Mouse (Mus musculus) CH12.LX (cell line): ENCODE data around the gene Rab8a. TPM values are rescaled to one million over a fixed set of nuclear protein-coding genes. Genes with fewer than 3 reads are reported as not detected.

Source experiments
- DNase-seq: peaks from one replicate; pipeline ENCODE4 v3.0.0-alpha.2; 2013; ENCODE audit errors: extremely low read depth
- H3K27ac ChIP-seq: 2 replicates; pipeline ENCODE4 v1.5.1; 2012; ENCODE audit warnings: low read depth, mild to moderate bottlenecking, control low read depth, moderate library complexity; ENCODE audit not compliant: insufficient read depth
- H3K27me3 ChIP-seq: replicated peaks from 2 replicates; pipeline ENCODE3; 2012; ENCODE audit warnings: inconsistent platforms
- H3K36me3 ChIP-seq, 2 experiments: replicated peaks in 1 of 2; 2 replicates each; pipeline versions ENCODE3 to v1.6.1; 2012; ENCODE audit warnings: inconsistent platforms in 1 of 2, low read length in 1 of 2, mild to moderate bottlenecking in 1 of 2, mixed read lengths in 1 of 2, moderate library complexity in 1 of 2; ENCODE audit not compliant: control insufficient read depth in 1 of 2, insufficient read depth in 1 of 2
- H3K4me1 ChIP-seq, 2 experiments: 2 replicates each; pipeline ENCODE4 v1.6.1; 2012; ENCODE audit warnings: inconsistent platforms in 1 of 2, moderate library complexity in 1 of 2; ENCODE audit not compliant: insufficient read depth in 2 of 2, control insufficient read depth in 1 of 2
- H3K4me2 ChIP-seq: 2 replicates; pipeline ENCODE4 v1.6.1; 2012; ENCODE audit warnings: low read depth, mild to moderate bottlenecking, control low read depth; ENCODE audit not compliant: poor library complexity, insufficient read depth, severe bottlenecking
- H3K4me3 ChIP-seq, 3 experiments: fragments of 150-350 bp in 1 of 3; sonication (generic) in 1 of 3; replicated peaks in 1 of 3; 2 replicates each; pipeline versions ENCODE3 to v1.5.1; 2011 to 2012; ENCODE audit warnings: low read depth in 2 of 3, low read length in 2 of 3, mild to moderate bottlenecking in 2 of 3, moderate library complexity in 2 of 3, control low read depth in 1 of 3, improper control_type of control experiment in 1 of 3, inconsistent platforms in 1 of 3, mixed read lengths in 1 of 3; ENCODE audit not compliant: poor library complexity in 1 of 3
- H3K79me2 ChIP-seq: replicated peaks from 2 replicates; pipeline ENCODE4 v1.6.1; 2012; ENCODE audit warnings: mild to moderate bottlenecking, moderate library complexity; ENCODE audit not compliant: control insufficient read depth, poor library complexity, insufficient read depth, severe bottlenecking; ENCODE audit errors: extremely low read depth
- H3K9ac ChIP-seq: 2 replicates; pipeline ENCODE4 v1.6.1; 2012; ENCODE audit warnings: low read depth, mild to moderate bottlenecking, control low read depth, moderate library complexity; ENCODE audit not compliant: insufficient read depth
- H3K9me3 ChIP-seq: replicated peaks from 2 replicates; pipeline ENCODE3; 2012; ENCODE audit warnings: low read length, inconsistent platforms, mixed read lengths
- BHLHE40 ChIP-seq: IDR thresholded peaks from 2 replicates; pipeline ENCODE4 v1.6.1; 2011; ENCODE audit warnings: mild to moderate bottlenecking, low read depth, low read length, improper control_type of control experiment
- CHD1 ChIP-seq: IDR thresholded peaks from 2 replicates; pipeline ENCODE4 v1.6.1; 2012; ENCODE audit warnings: low read depth, low read length, improper control_type of control experiment, inconsistent platforms
- CHD2 ChIP-seq: IDR thresholded peaks from 2 replicates; pipeline ENCODE4 v1.6.1; 2011; ENCODE audit warnings: low read length, improper control_type of control experiment
- CTCF ChIP-seq, 2 experiments: IDR thresholded peaks in 1 of 2; conservative IDR thresholded peaks in 1 of 2; 2 replicates each; pipeline ENCODE4 v1.5.1; 2011 to 2012; ENCODE audit warnings: low read depth in 2 of 2, low read length in 2 of 2, improper control_type of control experiment in 1 of 2, inconsistent platforms in 1 of 2, mild to moderate bottlenecking in 1 of 2, moderate library complexity in 1 of 2
- ELF1 ChIP-seq: IDR thresholded peaks from 2 replicates; pipeline ENCODE4 v1.6.1; 2014; ENCODE audit warnings: low read depth, mild to moderate bottlenecking, inconsistent platforms, low read length, improper control_type of control experiment
- EP300 ChIP-seq: IDR thresholded peaks from 2 replicates; pipeline ENCODE4 v1.6.1; 2011; ENCODE audit warnings: low read length, improper control_type of control experiment
- ETS1 ChIP-seq: conservative IDR thresholded peaks from 2 replicates; pipeline ENCODE4 v1.6.1; 2012; ENCODE audit warnings: low read depth, mild to moderate bottlenecking, inconsistent platforms, low read length, improper control_type of control experiment, moderate library complexity
- GABPA ChIP-seq: IDR thresholded peaks from 2 replicates; pipeline ENCODE4 v1.6.1; 2012; ENCODE audit warnings: low read depth, low read length, improper control_type of control experiment, inconsistent platforms; ENCODE audit not compliant: insufficient replicate concordance
- HCFC1 ChIP-seq: IDR thresholded peaks from 2 replicates; pipeline ENCODE4 v1.6.1; 2012; ENCODE audit warnings: low read depth, mild to moderate bottlenecking, inconsistent platforms, low read length, improper control_type of control experiment
- JUN ChIP-seq: IDR thresholded peaks from 2 replicates; pipeline ENCODE4 v1.6.1; 2011; ENCODE audit warnings: low read depth, mild to moderate bottlenecking, low read length, improper control_type of control experiment, moderate library complexity; ENCODE audit not compliant: insufficient read depth
- JUND ChIP-seq: conservative IDR thresholded peaks from 2 replicates; pipeline ENCODE4 v1.6.1; 2011; ENCODE audit warnings: low read depth, low read length, improper control_type of control experiment
- MAFK ChIP-seq: IDR thresholded peaks from 2 replicates; pipeline ENCODE4 v1.6.1; 2011; ENCODE audit warnings: low read length, improper control_type of control experiment; ENCODE audit not compliant: insufficient replicate concordance
- MAZ ChIP-seq: IDR thresholded peaks from 2 replicates; pipeline ENCODE4 v1.6.1; 2012; ENCODE audit warnings: low read depth, mild to moderate bottlenecking, inconsistent platforms, low read length, improper control_type of control experiment, moderate library complexity
- MEF2A ChIP-seq: IDR thresholded peaks from 2 replicates; pipeline ENCODE4 v1.6.1; 2014; ENCODE audit warnings: low read depth, mild to moderate bottlenecking, inconsistent platforms, low read length, improper control_type of control experiment, borderline replicate concordance
- MXI1 ChIP-seq: IDR thresholded peaks from 2 replicates; pipeline ENCODE4 v1.6.1; 2011; ENCODE audit warnings: mild to moderate bottlenecking, low read depth, low read length, improper control_type of control experiment
- MYC ChIP-seq: IDR thresholded peaks from 2 replicates; pipeline ENCODE4 v1.6.1; 2011; ENCODE audit warnings: low read depth, mild to moderate bottlenecking, improper control_type of control experiment, low read length
- NELFE ChIP-seq: IDR thresholded peaks from 2 replicates; pipeline ENCODE4 v1.6.1; 2011; ENCODE audit warnings: low read depth, low read length, improper control_type of control experiment
- NRF1 ChIP-seq: IDR thresholded peaks from 2 replicates; pipeline ENCODE4 v1.6.1; 2014; ENCODE audit warnings: low read depth, mild to moderate bottlenecking, inconsistent platforms, low read length, improper control_type of control experiment, moderate library complexity
- POLR2A ChIP-seq: IDR thresholded peaks from 2 replicates; pipeline ENCODE4 v1.6.1; 2011; ENCODE audit warnings: low read depth, mild to moderate bottlenecking, improper control_type of control experiment, low read length
- POLR2AphosphoS2 ChIP-seq: IDR thresholded peaks from 2 replicates; pipeline ENCODE4 v1.6.1; 2011; ENCODE audit warnings: low read depth, low read length, improper control_type of control experiment
- RAD21 ChIP-seq: IDR thresholded peaks from 2 replicates; pipeline ENCODE4 v1.6.1; 2011; ENCODE audit warnings: low read depth, mild to moderate bottlenecking, low read length, improper control_type of control experiment, moderate library complexity
- RCOR1 ChIP-seq: conservative IDR thresholded peaks from 2 replicates; pipeline ENCODE4 v1.6.1; 2012; ENCODE audit warnings: low read depth, mild to moderate bottlenecking, inconsistent platforms, low read length, improper control_type of control experiment
- SIN3A ChIP-seq: IDR thresholded peaks from 2 replicates; pipeline ENCODE4 v1.6.1; 2012; ENCODE audit warnings: low read length, improper control_type of control experiment, inconsistent platforms
- TBP ChIP-seq: conservative IDR thresholded peaks from 2 replicates; pipeline ENCODE4 v1.6.1; 2011; ENCODE audit warnings: low read depth, low read length, improper control_type of control experiment
- TCF12 ChIP-seq: IDR thresholded peaks from 2 replicates; pipeline ENCODE4 v1.6.1; 2014; ENCODE audit warnings: low read depth, mild to moderate bottlenecking, inconsistent platforms, low read length, improper control_type of control experiment
- UBTF ChIP-seq: IDR thresholded peaks from 2 replicates; pipeline ENCODE4 v1.6.1; 2012; ENCODE audit warnings: low read depth, mild to moderate bottlenecking, inconsistent platforms, low read length, improper control_type of control experiment, moderate library complexity
- USF1 ChIP-seq: IDR thresholded peaks from 2 replicates; pipeline ENCODE4 v1.6.1; 2014; ENCODE audit warnings: low read depth, mild to moderate bottlenecking, inconsistent platforms, low read length, improper control_type of control experiment
- USF2 ChIP-seq: conservative IDR thresholded peaks from 2 replicates; pipeline ENCODE4 v1.6.1; 2011; ENCODE audit warnings: low read depth, low read length, improper control_type of control experiment
- ZMIZ1 ChIP-seq: IDR thresholded peaks from 2 replicates; pipeline ENCODE4 v1.6.1; 2012; ENCODE audit warnings: low read depth, mild to moderate bottlenecking, inconsistent platforms, low read length, improper control_type of control experiment
- ZNF384 ChIP-seq: IDR thresholded peaks from 2 replicates; pipeline ENCODE4 v1.6.1; 2012; ENCODE audit warnings: low read depth, low read length, improper control_type of control experiment, inconsistent platforms
- dilution Hi-C: fragments of 300-500 bp; cut with MboI; formaldehyde crosslinking; loops from 2 replicates; pipeline ENCODE4 v1.14.3; 2020; ENCODE audit warnings: low sequenced_read_pairs; ENCODE audit not compliant: extremely low pct_unique_long_range_greater_than_20kb, extremely low pct_ligation_motif_present
- in situ Hi-C: fragments of 300-500 bp; cut with MboI; formaldehyde crosslinking; loops from 3 replicates; pipeline ENCODE4 v1.14.3; 2019; ENCODE audit warnings: low sequenced_read_pairs, low pct_ligation_motif_present, low pct_unique_long_range_greater_than_20kb, mixed read lengths
- polyA plus RNA-seq: library from polyadenylated mRNA; unstranded; fragments of >175 nt; gene quantifications from 2 replicates; pipeline ENCODE4 v1.2.1, GENCODE M21; 2012; ENCODE audit warnings: low read depth; ENCODE audit not compliant: insufficient read length
- total RNA-seq, 2 experiments: library from RNA; depleted of rRNA; stranded (reverse); fragments of 300-350 nt in 1 of 2; fragments of >200 nt in 1 of 2; gene quantifications; 2 replicates each; pipeline ENCODE4 v1.2.3; 2012 to 2014

Gene Rab8a
- total and polyA plus RNA-seq, 3 experiments, result 102 to 190 (median 136) TPM

- TF ChIP-seq ZMIZ1 (no peak), ZNF384 (no peak), MXI1 (peak; percentile 60; the same call in 1 of the 2 replicates), USF1 (no peak), MYC (no peak), GABPA (no peak), MAZ (no peak), NRF1 (0 out of 2 replicates have a peak, but pooled peaks have one; percentile 6), MEF2A (0 out of 2 replicates have a peak, but pooled peaks have one; percentile 21), BHLHE40 (0 out of 2 replicates have a peak, but pooled peaks have one; percentile 10), HCFC1 (no peak), JUN (no peak), RCOR1 (no peak), ETS1 (no peak; the same call in 1 of the 2 replicates), ELF1 (no peak), CTCF (conservative IDR thresholded peaks at IDR 0.05 in 1 of 2, IDR thresholded peaks at IDR 0.05 in 1 of 2; ENCODE audit: low read depth in 2 of 2, low read length in 2 of 2) (no peak), TBP (0 out of 2 replicates have a peak, but pooled peaks have one; percentile 48), SIN3A (peak; percentile 75), RAD21 (no peak), POLR2A (peak; percentile 58; the same call in 1 of the 2 replicates)
Measured at GRCm38 (mm10) chr8:72134756-72135445, 26.1 kb upstream of the Rab8a start, which contains the start of gene Tpm4 (continued).

- Histone ChIP-seq H3K4me1 (peaks cover 12 to 53% of the 10 kb centered on the region in 2 experiments), H3K36me3 (peaks cover 14 to 26% of the 10 kb centered on the region in 2 experiments), H3K27me3 (no peaks in the 10 kb centered on the region), H3K27ac (peak overlapping the region; percentile 51), H3K9ac (peak overlapping the region; percentile 78), H3K79me2 (peaks cover 19% of the 10 kb centered on the region), H3K4me2 (peak overlapping the region; percentile 41), H3K9me3 (no peaks in the 10 kb centered on the region), H3K4me3 (peak overlapping the region; percentile 79 to 95 (median 88))
- in situ Hi-C loops (no loop called here), dilution Hi-C loops (no loop called here)
- DNase-seq, result peak; percentile 32
- TF ChIP-seq POLR2A (no peak), ZNF384 (no peak), UBTF (0 out of 2 replicates have a peak, but pooled peaks have one; percentile 19), ZMIZ1 (no peak), NELFE (0 out of 2 replicates have a peak, but pooled peaks have one; percentile 9), MYC (no peak), USF2 (no peak), NRF1 (0 out of 2 replicates have a peak, but pooled peaks have one; percentile 5), MAFK (no peak), RCOR1 (no peak; the same call in 1 of the 2 replicates), SIN3A (0 out of 2 replicates have a peak, but pooled peaks have one; percentile 28), JUN (no peak), CHD1 (peak; percentile 47; the same call in 1 of the 2 replicates), POLR2AphosphoS2 (no peak), MXI1 (peak; percentile 26), CTCF (conservative IDR thresholded peaks at IDR 0.05 in 1 of 2, IDR thresholded peaks at IDR 0.05 in 1 of 2; ENCODE audit: low read depth in 2 of 2, low read length in 2 of 2) (peak in 1 of 2 experiments; percentile 48; a peak in 2 of 4 replicates), CHD2 (peak; percentile 16; the same call in 1 of the 2 replicates), BHLHE40 (peak; percentile 21; the same call in 1 of the 2 replicates), EP300 (no peak), TCF12 (peak; percentile 4; the same call in 1 of the 2 replicates), JUND (no peak), MEF2A (no peak)
Measured at GRCm38 (mm10) chr8:72135446-72136301, 25.3 kb upstream of the Rab8a start.
